9 mouse cellular contexts compared by ENCODE assay signal in the genomic region with DNA sequence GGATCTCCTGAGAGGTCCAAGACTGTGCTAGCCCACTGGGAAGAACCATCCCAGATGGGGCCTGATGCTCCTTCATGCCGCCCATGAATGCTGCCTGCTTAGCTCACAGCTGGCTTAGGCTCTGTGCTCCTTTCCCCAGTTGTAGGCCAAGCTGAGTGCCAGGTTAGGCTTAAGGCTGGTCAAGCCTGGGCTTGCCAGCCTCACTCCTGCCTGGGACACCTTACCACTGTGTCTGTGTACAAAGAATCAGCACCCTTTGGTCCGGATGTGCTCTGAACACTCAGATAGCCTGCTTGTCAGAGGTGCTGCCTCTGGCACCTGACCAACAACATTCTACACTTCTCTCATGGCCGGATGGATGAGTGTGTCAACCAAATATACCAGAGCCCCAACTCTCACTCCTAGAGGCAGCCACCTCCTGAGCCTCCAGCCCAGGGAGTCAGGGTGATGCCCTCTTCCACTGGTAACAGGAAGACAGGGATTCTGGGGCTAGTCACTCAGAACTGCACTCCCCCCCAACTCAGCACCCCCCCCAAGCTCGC. TPM values are rescaled to one million over a fixed set of nuclear protein-coding genes. Genes with fewer than 3 reads are reported as not detected.
DNase-seq lines count a peak whose midpoint lies in the region; ATAC-seq and TF ChIP-seq lines count a peak whose summit lies in the region.
"Had no signal": no experiment of that assay in that cellular context is flagged by ENCODE, and none has a peak within 500 bp of the region (broad histone marks: within the 10 kb centered on the region; RNA-seq: fewer than 3 reads in every experiment).

No protein-coding gene starts in this region.

- H3K4me2 ChIP-seq in heart, postnatal 0 days (ENCODE audit: low read depth, low read length): no peak overlapping the region
- no peak overlapping the region for H3K4me2 ChIP-seq in lung, embryonic 16.5 days (ENCODE audit: low read depth, low read length)
- no peak overlapping the region for H3K4me2 ChIP-seq in stomach, embryonic 16.5 days (ENCODE audit: low read depth, low read length)

- no peak for TF ChIP-seq EP300 in heart, postnatal 0 days (IDR thresholded peaks at IDR 0.05; ENCODE audit: low read depth)

- TF ChIP-seq POLR2A in embryonic fibroblast, embryonic 13.5 days (IDR thresholded peaks at IDR 0.05; ENCODE audit: low read depth, low read length): no peak

- H3K4me3 ChIP-seq in heart, postnatal 0 days (ENCODE audit: low read depth, low read length): no peak overlapping the region
- H3K4me3 ChIP-seq in lung, embryonic 16.5 days (ENCODE audit: low read length): no peak overlapping the region
- H3K4me3 ChIP-seq in embryonic fibroblast, embryonic 13.5 days (ENCODE audit: insufficient read depth, low read length): no peak overlapping the region
- H3K4me3 ChIP-seq in stomach, embryonic 16.5 days (replicated peaks; ENCODE audit: low read length): no peak overlapping the region

- H3K9me3 ChIP-seq in heart, postnatal 0 days (replicated peaks; ENCODE audit: control insufficient read depth, low read length): no peaks in the 10 kb centered on the region
- H3K9me3 ChIP-seq in lung, embryonic 16.5 days (ENCODE audit: control insufficient read depth, low read length): no peaks in the 10 kb centered on the region
- H3K9me3 ChIP-seq in stomach, embryonic 16.5 days (replicated peaks; ENCODE audit: control insufficient read depth, low read length): no peaks in the 10 kb centered on the region

- H3K9ac ChIP-seq in heart, postnatal 0 days (replicated peaks; ENCODE audit: low read depth, low read length): no peak overlapping the region
- H3K9ac ChIP-seq in lung, embryonic 16.5 days (ENCODE audit: low read length): peak overlapping the region; percentile 50; the same call in 1 of the 2 replicates
- peak overlapping the region; percentile 33; the same call in 1 of the 2 replicates for H3K9ac ChIP-seq in stomach, embryonic 16.5 days (ENCODE audit: low read length)

- WGBS in heart, postnatal 0 days: 47% methylated on average over 4 of the region's 4 CpGs
- WGBS in lung, embryonic 16.5 days: 51% methylated on average over 4 of the region's 4 CpGs
- 57% methylated on average over 4 of the region's 4 CpGs for WGBS in stomach, embryonic 16.5 days

- H3K36me3 ChIP-seq in heart, postnatal 0 days (replicated peaks; ENCODE audit: control insufficient read depth, insufficient read depth, low read length): no peaks in the 10 kb centered on the region
- no peaks in the 10 kb centered on the region for H3K36me3 ChIP-seq in lung, embryonic 16.5 days (ENCODE audit: control insufficient read depth, insufficient read depth, low read length)
- no peaks in the 10 kb centered on the region for H3K36me3 ChIP-seq in stomach, embryonic 16.5 days (ENCODE audit: control insufficient read depth, insufficient read depth, low read length)

- no peaks in the 10 kb centered on the region for H3K27me3 ChIP-seq in heart, postnatal 0 days (ENCODE audit: control insufficient read depth, insufficient read depth, low read length)
- no peaks in the 10 kb centered on the region for H3K27me3 ChIP-seq in lung, embryonic 16.5 days (ENCODE audit: control insufficient read depth, insufficient read depth, low read depth, low read length)
- H3K27me3 ChIP-seq in stomach, embryonic 16.5 days (ENCODE audit: control insufficient read depth, insufficient read depth, low read length): no peaks in the 10 kb centered on the region

- DNase-seq in heart, postnatal 0 days (ENCODE audit: low spot score): no peak
- DNase-seq in heart, adult 18-20 months: no peak
- DNase-seq in lung, postnatal 14 days: no peak
- DNase-seq in urinary bladder, postnatal 25 days (ENCODE audit: low spot score): no peak
- DNase-seq: thymus, postnatal 36 days had no signal

- ATAC-seq in heart, postnatal 0 days (ENCODE audit: insufficient read depth, low read depth): no peak
- peak; percentile 3; the same call in 1 of the 2 replicates for ATAC-seq in lung, embryonic 16.5 days (ENCODE audit: low read depth)
- no peak for ATAC-seq in stomach, embryonic 16.5 days (ENCODE audit: insufficient read depth, low FRiP score)

- peaks cover 8% of the 10 kb centered on the region; the same call in 1 of the 2 replicates for H3K4me1 ChIP-seq in heart, postnatal 0 days (ENCODE audit: control insufficient read depth, insufficient read depth)
- H3K4me1 ChIP-seq in lung, embryonic 16.5 days (replicated peaks; ENCODE audit: control insufficient read depth, insufficient read depth, low read length): peaks cover 67% of the 10 kb centered on the region
- peaks cover 7% of the 10 kb centered on the region for H3K4me1 ChIP-seq in embryonic fibroblast, embryonic 13.5 days (ENCODE audit: control insufficient read depth, insufficient read depth, low read length)
- peaks cover 60% of the 10 kb centered on the region for H3K4me1 ChIP-seq in stomach, embryonic 16.5 days (ENCODE audit: control insufficient read depth, insufficient read depth, low read length)

- TF ChIP-seq CTCF in heart, postnatal 0 days (IDR thresholded peaks at IDR 0.05; ENCODE audit: low read depth): no peak
- TF ChIP-seq CTCF in embryonic fibroblast, embryonic 13.5 days (IDR thresholded peaks at IDR 0.05; ENCODE audit: borderline replicate concordance, insufficient read depth, low read length): no peak

- H3K27ac ChIP-seq in heart, postnatal 0 days (ENCODE audit: low read depth): peak overlapping the region; percentile 50; the same call in 1 of the 2 replicates
- H3K27ac ChIP-seq in lung, embryonic 16.5 days (ENCODE audit: low read length): peak overlapping the region; percentile 70
- H3K27ac ChIP-seq in embryonic fibroblast, embryonic 13.5 days (ENCODE audit: insufficient read depth, low read length): peak overlapping the region; percentile 2; the same call in 1 of the 2 replicates
- H3K27ac ChIP-seq in stomach, embryonic 16.5 days (ENCODE audit: low read length): peak overlapping the region; percentile 31; the same call in 1 of the 2 replicates

RNA-seq across cellular contexts. Expression of a gene that starts 15.0 kb away (rescaled TPM):
- total RNA-seq in heart, postnatal 0 days (2014; rRNA removed; ENCODE audit: low replicate concordance): 0.92 and 1.4 TPM in 2 replicates
- 0.52 and 0.60 TPM in 2 replicates for polyA plus RNA-seq in heart, postnatal 0 days (2015; fragmentation: Nextera tagmentation; extraction: Ambion mirVana)
- total RNA-seq in heart, adult 18-20 months (2021): 1 to 10 TPM; 3.3 TPM
- polyA plus RNA-seq in lung, embryonic 16.5 days (2015; fragmentation: Nextera tagmentation; extraction: Ambion mirVana): 3.0 and 3.2 TPM in 2 replicates
- polyA plus RNA-seq in embryonic fibroblast, embryonic 13.5 days (2011; ENCODE audit: insufficient read length, low read depth, missing spikeins): 5.8 and 7.6 TPM in 2 replicates
- polyA plus RNA-seq in stomach, embryonic 16.5 days (2015; fragmentation: Nextera tagmentation; extraction: Ambion mirVana): 2.9 and 3.4 TPM in 2 replicates

RNA-seq across cellular contexts. Expression of a gene that starts 49.1 kb away (rescaled TPM):
- 4.9 and 5.3 TPM in 2 replicates for total RNA-seq in heart, postnatal 0 days (2014; rRNA removed; ENCODE audit: low replicate concordance)
- polyA plus RNA-seq in heart, postnatal 0 days (2015; fragmentation: Nextera tagmentation; extraction: Ambion mirVana): 1.3 and 1.6 TPM in 2 replicates
- total RNA-seq in heart, adult 18-20 months (2021): 1 to 10 TPM; 4.2 to 6.2 TPM
- polyA plus RNA-seq in lung, embryonic 16.5 days (2015; fragmentation: Nextera tagmentation; extraction: Ambion mirVana): 5.0 and 6.0 TPM in 2 replicates
- polyA plus RNA-seq in embryonic fibroblast, embryonic 13.5 days (2011; ENCODE audit: insufficient read length, low read depth, missing spikeins): 2.1 and 2.5 TPM in 2 replicates
- polyA plus RNA-seq in stomach, embryonic 16.5 days (2015; fragmentation: Nextera tagmentation; extraction: Ambion mirVana): 16.6 and 17.6 TPM in 2 replicates
- total RNA-seq: megakaryocyte progenitor cell, adult 5-6 weeks had no signal

Comparison
In these comparisons a context has a peak if more than half of its experiments do, and no peak if none do; other contexts are left out.
1. H3K27ac ChIP-seq: peak in every context shown above with its lines; median percentile 70 in lung, embryonic 16.5 days; 50 in heart, postnatal 0 days; 31 in stomach, embryonic 16.5 days; 2 in embryonic fibroblast, embryonic 13.5 days.